Mouse (Mus musculus) leukemia stem cell, adult 10-12 weeks (primary cell): ENCODE measurements around the gene Tent2. TPM values are rescaled to one million over a fixed set of nuclear protein-coding genes. Genes with fewer than 3 reads are reported as not detected.

Experiments
- polyA plus RNA-seq: library from polyadenylated mRNA; stranded (reverse); fragments of >175 nt; gene quantifications from 2 replicates; pipeline ENCODE4 v1.2.3, GENCODE M21; 2012; ENCODE audit warnings: low replicate concordance

The Tent2 gene
- polyA plus RNA-seq, result 10.0 and 36.0 TPM in 2 replicates

DNA sequence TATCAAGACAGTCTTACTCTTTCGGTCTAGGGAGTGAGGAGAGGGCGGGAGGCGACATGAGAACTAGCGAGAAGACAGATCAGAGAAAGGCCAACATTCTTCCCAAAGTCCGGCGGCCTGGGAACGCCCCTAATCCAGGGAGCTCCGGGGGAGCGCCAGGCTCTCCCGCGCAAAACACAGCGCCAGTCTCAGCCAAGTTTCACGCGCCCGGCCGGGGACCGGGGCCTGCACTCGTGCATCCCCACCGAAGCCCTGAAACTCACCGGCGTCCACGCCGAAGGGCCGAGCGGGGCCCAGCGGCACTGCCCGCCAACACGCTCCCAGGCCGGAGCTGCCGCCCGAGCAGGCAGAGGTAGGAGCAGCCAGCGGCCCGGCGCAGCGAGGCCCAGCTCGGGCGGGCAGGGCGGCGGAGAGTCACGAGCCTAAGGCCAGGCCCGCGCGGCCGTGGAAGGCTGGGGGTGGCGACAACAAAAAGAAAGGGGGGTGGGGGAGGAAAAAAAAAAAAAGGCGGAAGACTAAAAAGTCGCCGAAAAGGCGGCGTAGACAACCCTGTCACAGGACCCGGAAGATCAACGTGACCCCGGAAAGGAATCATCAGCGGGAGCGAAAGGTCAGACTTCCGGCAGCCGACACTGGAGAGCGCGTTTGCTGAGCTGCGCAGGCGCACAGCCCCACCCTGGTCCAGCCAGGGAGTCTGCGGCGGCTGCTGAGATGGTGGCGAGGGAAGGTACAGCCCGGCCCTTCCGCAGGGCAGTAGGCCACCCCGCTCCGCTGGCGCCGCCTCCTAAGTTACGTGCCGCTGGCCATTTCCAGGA lies at the start of gene Tent2:
TSS of gene Tent2 (minus strand) at position 555 of the 815 bp plus-strand sequence.

DNA sequence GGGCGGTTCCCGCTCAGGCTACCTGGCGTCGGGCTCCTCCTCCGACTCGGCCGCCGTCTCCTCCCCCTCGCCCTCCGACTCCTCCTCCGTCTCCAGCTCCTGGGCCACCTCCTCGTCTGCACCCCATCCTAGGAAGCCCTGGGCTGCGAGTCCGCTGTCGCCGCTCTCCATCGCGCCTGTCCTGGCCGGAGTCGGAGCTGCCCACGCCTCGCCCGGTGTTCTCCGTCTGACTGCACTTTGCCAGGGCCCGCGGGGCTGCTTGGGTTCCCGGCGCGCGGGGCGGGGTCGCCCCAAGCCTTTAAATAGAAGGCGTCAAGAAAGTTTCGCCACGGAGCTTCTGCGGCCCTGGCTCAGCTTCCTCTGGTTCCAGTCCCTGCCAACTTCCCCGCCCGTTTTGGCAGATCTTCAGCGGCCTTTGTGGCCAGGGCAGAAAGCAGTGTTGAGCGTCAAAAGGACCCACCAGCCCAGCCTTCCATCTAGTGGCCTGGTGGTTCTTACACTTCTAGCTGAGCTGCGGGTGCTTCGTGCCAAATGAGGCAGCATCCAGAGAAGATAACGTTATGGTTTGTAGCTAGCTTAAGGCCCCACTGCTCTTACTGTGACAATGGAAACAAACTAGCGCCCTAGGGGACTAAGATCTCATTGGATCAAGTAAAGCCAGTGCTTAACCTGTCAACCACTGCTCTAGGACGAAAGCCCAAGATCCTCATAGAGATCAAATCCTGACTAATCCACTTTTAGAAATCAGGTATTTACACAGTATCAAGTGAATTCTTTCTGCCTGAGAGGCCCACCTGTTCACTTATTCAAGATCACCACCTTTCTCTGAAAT lies 47.6 kb downstream of the Tent2 start, which contains the start of gene Cmya5:
TSS of gene Cmya5 (minus strand) at position 389 of the 832 bp plus-strand sequence.

Other genes with a start within 250 kb of the Tent2 start
- 0.03 TPM in 1 of 2 replicates, not detected in the other for gene Cmya5, start 47.7 kb downstream of the Tent2 start, polyA plus RNA-seq
- gene Homer1, start 107.2 kb upstream of the Tent2 start, polyA plus RNA-seq, result 6.6 and 9.1 TPM in 2 replicates